Mouse (Mus musculus): ENCODE measurements around the gene Ube2o. TPM values are rescaled to one million over a fixed set of nuclear protein-coding genes. Genes with fewer than 3 reads are reported as not detected.
A peak's percentile ranks its signal among the peaks of the same experiment; 100 is the strongest.

The Ube2o gene
- polyA plus RNA-seq, 1 experiment = 80.5 TPM

DNA sequence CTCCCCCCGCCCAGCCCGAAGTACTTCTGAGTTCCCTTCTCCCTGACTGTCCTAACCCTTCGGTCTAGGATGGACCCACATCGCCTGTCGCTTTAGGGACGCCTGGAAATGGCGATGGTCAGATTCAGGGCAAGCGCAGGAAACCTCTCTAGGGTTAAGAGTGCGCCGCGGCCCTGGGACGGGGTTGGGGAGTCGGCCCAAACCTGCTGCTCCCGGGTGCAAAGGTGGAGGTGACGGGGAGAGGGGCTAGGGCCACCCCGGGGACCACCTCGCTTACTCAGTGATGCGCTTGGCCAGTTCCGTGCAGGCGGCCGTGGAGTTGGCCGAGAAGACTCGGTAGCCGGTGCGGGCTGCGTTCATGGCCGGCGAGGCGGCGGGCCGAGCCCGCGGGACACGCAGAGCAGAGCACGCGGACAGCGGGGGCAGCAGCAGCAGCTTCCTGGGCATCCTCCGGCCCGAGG is 91.4 kb downstream of the Ube2o start:
- peak overlapping the region; percentile 86 for H3K4me3 ChIP-seq (replicated peaks)
- H3K4me1 ChIP-seq (ENCODE audit: control insufficient read depth) = peaks cover 38% of the 10 kb centered on the region
- peaks cover 6% of the 10 kb centered on the region; the same call in 1 of the 2 replicates for H3K9me3 ChIP-seq (ENCODE audit: control insufficient read depth, low read length)
- no peak for TF ChIP-seq TAL1 (IDR thresholded peaks at IDR 0.05; ENCODE audit: low read length)
- TF ChIP-seq GATA1 (IDR thresholded peaks at IDR 0.05; ENCODE audit: low read length) = no peak
- H3K36me3 ChIP-seq (ENCODE audit: control insufficient read depth) = peaks cover 28% of the 10 kb centered on the region
- H3K27me3 ChIP-seq (ENCODE audit: control insufficient read depth) = no peaks in the 10 kb centered on the region

DNA sequence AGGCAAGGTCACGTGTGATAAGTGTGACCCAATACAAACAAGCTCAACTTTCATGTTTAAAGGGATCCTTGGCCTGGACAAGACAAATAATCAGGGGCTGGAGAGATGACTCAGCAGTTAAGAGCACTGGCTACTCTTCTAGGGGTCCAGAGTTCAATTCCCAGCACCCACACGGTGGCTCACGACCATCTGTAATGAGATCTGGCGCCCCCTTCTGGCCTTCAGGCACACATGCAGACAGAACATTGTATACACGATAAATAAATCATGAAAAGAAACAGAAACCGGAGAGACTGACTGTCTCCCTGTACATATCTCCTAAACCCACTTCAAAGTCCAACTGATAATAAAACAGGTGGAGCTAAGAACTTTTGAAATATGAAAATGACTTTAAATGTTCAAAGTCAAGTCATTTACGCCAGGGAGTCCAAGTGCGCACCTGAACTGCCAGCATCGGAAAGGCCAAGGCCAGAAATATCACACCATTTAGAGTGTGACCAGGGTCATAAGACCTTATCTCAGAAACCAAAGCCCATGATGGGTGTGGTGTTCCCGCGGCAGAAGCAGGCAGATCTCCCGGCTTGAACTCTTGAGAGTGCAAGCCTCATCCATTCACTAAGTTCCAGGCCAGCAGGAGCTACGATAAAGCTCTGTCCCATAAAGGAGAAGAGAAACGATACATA is 92.4 kb downstream of the Ube2o start:
- Histone ChIP-seq H3K4me1 (ENCODE audit: control insufficient read depth) (peaks cover 38% of the 10 kb centered on the region), H3K36me3 (ENCODE audit: control insufficient read depth) (peaks cover 35% of the 10 kb centered on the region), H3K4me3 (replicated peaks) (peak overlapping the region; percentile 86), H3K27me3 (ENCODE audit: control insufficient read depth) (no peaks in the 10 kb centered on the region), H3K9me3 (ENCODE audit: control insufficient read depth, low read length) (peaks cover 6% of the 10 kb centered on the region; the same call in 1 of the 2 replicates)
- no peak for TF ChIP-seq GATA1 (IDR thresholded peaks at IDR 0.05; ENCODE audit: low read length)
- no peak for TF ChIP-seq TAL1 (IDR thresholded peaks at IDR 0.05; ENCODE audit: low read length)

- H3K4me3 ChIP-seq (replicated peaks) = no peak overlapping the region
- peaks cover 34% of the 10 kb centered on the region for H3K4me1 ChIP-seq (ENCODE audit: control insufficient read depth)
- peaks cover 6% of the 10 kb centered on the region; the same call in 1 of the 2 replicates for H3K9me3 ChIP-seq (ENCODE audit: control insufficient read depth, low read length)
- H3K27me3 ChIP-seq (ENCODE audit: control insufficient read depth) = no peaks in the 10 kb centered on the region
- peaks cover 39% of the 10 kb centered on the region for H3K36me3 ChIP-seq (ENCODE audit: control insufficient read depth)
- TF ChIP-seq GATA1 (IDR thresholded peaks at IDR 0.05; ENCODE audit: low read length) (no peak), TAL1 (IDR thresholded peaks at IDR 0.05; ENCODE audit: low read length) (no peak)
Observed at GRCm38 (mm10) chr11:116488207-116488606, 93.0 kb downstream of the Ube2o start.

Other genes starting within 250 kb of the Ube2o start
- gene Foxj1, start 246.0 kb downstream of the Ube2o start, polyA plus RNA-seq (2012) = 0.01 and 0.02 TPM in 2 replicates
- 0.04 TPM in 1 of 2 replicates, not detected in the other for gene Rnf157, start 168.4 kb downstream of the Ube2o start, polyA plus RNA-seq (2012)
- gene Ubald2, start 147.4 kb downstream of the Ube2o start, polyA plus RNA-seq (2012) = 377 and 469 TPM in 2 replicates
- 0.01 TPM in 1 of 2 replicates, not detected in the other for gene Qrich2, start 115.2 kb downstream of the Ube2o start, polyA plus RNA-seq (2012)
- gene Prpsap1, start 87.2 kb downstream of the Ube2o start, polyA plus RNA-seq (2012) = 1.2 and 1.4 TPM in 2 replicates
- 13.6 and 14.3 TPM in 2 replicates for gene Sphk1, start 50.5 kb downstream of the Ube2o start, polyA plus RNA-seq (2012)
- not detected in 2 replicates for gene Aanat, start 5.0 kb upstream of the Ube2o start, polyA plus RNA-seq (2012)
- 1.6 and 1.8 TPM in 2 replicates for gene Rhbdf2, start 45.6 kb upstream of the Ube2o start, polyA plus RNA-seq (2012)
- not detected in 2 replicates for gene Prcd, start 72.1 kb upstream of the Ube2o start, polyA plus RNA-seq (2012)
- gene Cygb, start 72.9 kb upstream of the Ube2o start, polyA plus RNA-seq (2012) = 0.02 TPM in 1 of 2 replicates, not detected in the other
- gene St6galnac1, start 194.1 kb upstream of the Ube2o start, polyA plus RNA-seq (2012) = not detected in 2 replicates
- gene Mxra7, start 246.6 kb upstream of the Ube2o start, polyA plus RNA-seq (2012) = 0.03 and 0.05 TPM in 2 replicates

Data from erythroblast, embryonic 14.5 days (primary cell).